Mouse (Mus musculus) A20 (cell line): Measurements from ENCODE around the gene Ctsh.
A peak's percentile ranks its signal among the peaks of the same experiment; 100 is the strongest.
"Not testable (repeated sequence)": the region's sequence is repeated elsewhere in the genome, so short reads cannot be mapped to it uniquely, and the experiment has no call there.

Experiments used
- DNase-seq: peaks from one replicate; pipeline ENCODE4 v3.0.0-alpha.2; 2011; ENCODE audit warnings: low read depth, low spot score

The Ctsh gene

GRCm38 (mm10) chr9:90053852-90054251, at the start of gene Ctsh:
Gene Ctsh, plus strand, starts transcription at chr9:90054152.
- DNase-seq, result no peak

- no peak for DNase-seq
These were observed 47.5 kb upstream of the Ctsh start for GRCm38 (mm10) chr9:90006432-90006831.

GRCm38 (mm10) chr9:90007094-90007493, 46.9 kb upstream of the Ctsh start:
- DNase-seq, result no peak

- no peak for DNase-seq
These were observed 45.8 kb upstream of the Ctsh start for GRCm38 (mm10) chr9:90008138-90008537.

GRCm38 (mm10) chr9:90011849-90012248, 42.1 kb upstream of the Ctsh start:
- DNase-seq, result no peak

- DNase-seq, result peak; percentile 29
These were observed 39.3 kb upstream of the Ctsh start for GRCm38 (mm10) chr9:90014649-90015048.

GRCm38 (mm10) chr9:90016204-90016603, 37.7 kb upstream of the Ctsh start:
- no peak for DNase-seq

- DNase-seq, result no peak
These were observed 33.1 kb upstream of the Ctsh start for GRCm38 (mm10) chr9:90020866-90021265.

GRCm38 (mm10) chr9:90021442-90021841, 32.5 kb upstream of the Ctsh start:
- peak; percentile 61 for DNase-seq

GRCm38 (mm10) chr9:90027709-90028108, 26.2 kb upstream of the Ctsh start:
- DNase-seq, result peak; percentile 36

- peak; percentile 37 for DNase-seq
These were observed 20.0 kb upstream of the Ctsh start for GRCm38 (mm10) chr9:90033922-90034321.

- no peak for DNase-seq
These were observed 18.8 kb upstream of the Ctsh start for GRCm38 (mm10) chr9:90035168-90035567.

- DNase-seq, result no peak
These were observed 18.2 kb upstream of the Ctsh start for GRCm38 (mm10) chr9:90035794-90036193.

GRCm38 (mm10) chr9:90036313-90036712, 17.6 kb upstream of the Ctsh start:
- no peak for DNase-seq

GRCm38 (mm10) chr9:90038535-90038934, 15.4 kb upstream of the Ctsh start:
- no peak for DNase-seq

- DNase-seq, result no peak
These were observed 13.0 kb upstream of the Ctsh start for GRCm38 (mm10) chr9:90040916-90041315.

- DNase-seq, result no peak
These were observed 12.4 kb upstream of the Ctsh start for GRCm38 (mm10) chr9:90041556-90041955.

GRCm38 (mm10) chr9:90042906-90043305, 11.0 kb upstream of the Ctsh start:
- DNase-seq, result not testable (repeated sequence)

- DNase-seq, result no peak
These were observed 8.8 kb upstream of the Ctsh start for GRCm38 (mm10) chr9:90045191-90045590.

- no peak for DNase-seq
These were observed 5.9 kb upstream of the Ctsh start for GRCm38 (mm10) chr9:90047937-90048627.

- DNase-seq, result peak; percentile 89
These were observed 606 bp downstream of the Ctsh start for GRCm38 (mm10) chr9:90054371-90055145.

- peak; percentile 66 for DNase-seq
These were observed 1.5 kb downstream of the Ctsh start for GRCm38 (mm10) chr9:90055409-90055808.

- peak; percentile 73 for DNase-seq
These were observed 2.0 kb downstream of the Ctsh start for GRCm38 (mm10) chr9:90055911-90056310.
